Comparison of ENCODE assay signal across 45 mouse cellular contexts in the genomic region with DNA sequence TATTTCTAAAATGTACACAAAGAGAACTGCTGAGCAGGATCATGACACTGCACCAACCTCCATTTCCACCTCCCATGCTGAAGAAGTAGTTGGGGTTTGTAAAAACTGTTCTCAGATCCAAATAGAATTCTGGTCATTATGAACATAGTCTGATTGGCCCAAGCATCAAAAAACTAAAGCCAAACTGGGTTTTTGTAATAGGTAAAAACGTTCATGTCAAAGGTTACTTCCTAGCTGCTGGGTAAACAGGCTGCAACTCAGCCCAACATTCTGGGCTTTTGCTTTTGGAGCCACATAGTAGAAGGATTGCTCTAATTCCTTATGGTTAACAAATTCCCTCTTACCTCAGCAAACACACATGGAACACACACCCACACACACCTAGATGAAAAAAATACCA. TPM values are rescaled to one million over a fixed set of nuclear protein-coding genes. Genes with fewer than 3 reads are reported as not detected.
"Had no signal": no experiment of that assay in that cellular context is flagged by ENCODE, and none has a peak within 500 bp of the region (broad histone marks: within the 10 kb centered on the region; RNA-seq: fewer than 3 reads in every experiment).

No protein-coding gene starts in this region.

- H3K9me3 ChIP-seq: heart, embryonic 10.5 days; hindbrain, embryonic 10.5 days; hindbrain, embryonic 15.5 days; intestine, embryonic 15.5 days; kidney, embryonic 15.5 days had no signal

- H3K27me3 ChIP-seq: heart, embryonic 12.5 days; heart, embryonic 13.5 days; heart, embryonic 15.5 days; hindbrain, embryonic 12.5 days; hindbrain, embryonic 13.5 days; hindbrain, embryonic 15.5 days; intestine, embryonic 15.5 days; kidney, embryonic 15.5 days had no signal

- H3K36me3 ChIP-seq: heart, embryonic 10.5 days; heart, embryonic 12.5 days; heart, embryonic 13.5 days; heart, embryonic 15.5 days; hindbrain, embryonic 10.5 days; hindbrain, embryonic 12.5 days; hindbrain, embryonic 13.5 days; hindbrain, embryonic 15.5 days; intestine, embryonic 15.5 days; kidney, embryonic 15.5 days had no signal

- H3K4me2 ChIP-seq: heart, embryonic 11.5 days; heart, embryonic 12.5 days; heart, embryonic 13.5 days; heart, embryonic 15.5 days; hindbrain, embryonic 12.5 days; hindbrain, embryonic 13.5 days; hindbrain, embryonic 14.5 days; hindbrain, embryonic 15.5 days; intestine, embryonic 15.5 days; kidney, embryonic 15.5 days had no signal

- ATAC-seq: hindbrain, embryonic 16.5 days; hindbrain, postnatal 0 days; inflammation-experienced regulatory T-cells, adult 6 months; intestine, embryonic 15.5 days; intestine, embryonic 16.5 days; intestine, postnatal 0 days had no signal

- DNase-seq: heart, postnatal 10 days; heart, postnatal 14 days; heart, postnatal 36 days; heart, postnatal 4 days; kidney, adult 18-20 months; kidney, postnatal 10 days; kidney, postnatal 14 days; kidney, postnatal 25 days; kidney, postnatal 4 days; layer of hippocampus, adult 9-11 months; layer of hippocampus, postnatal 36 days had no signal

- H3K4me3 ChIP-seq: heart, embryonic 10.5 days; heart, embryonic 12.5 days; heart, embryonic 13.5 days; heart, embryonic 15.5 days; hindbrain, embryonic 10.5 days; hindbrain, embryonic 12.5 days; hindbrain, embryonic 13.5 days; hindbrain, embryonic 15.5 days; intestine, embryonic 15.5 days; kidney, embryonic 15.5 days; layer of hippocampus, adult 2 months had no signal

- H3K27ac ChIP-seq: heart, embryonic 10.5 days; heart, embryonic 13.5 days; heart, embryonic 15.5 days; hindbrain, embryonic 10.5 days; hindbrain, embryonic 12.5 days; hindbrain, embryonic 13.5 days; hindbrain, embryonic 14.5 days; hindbrain, embryonic 15.5 days; hindbrain, postnatal 0 days; intestine, embryonic 15.5 days; kidney, embryonic 15.5 days; kidney, postnatal 0 days; layer of hippocampus, adult 2 months had no signal

- H3K9ac ChIP-seq: heart, embryonic 12.5 days; heart, embryonic 13.5 days; heart, embryonic 15.5 days; hindbrain, embryonic 12.5 days; hindbrain, embryonic 13.5 days; hindbrain, embryonic 14.5 days; hindbrain, embryonic 15.5 days; intestine, embryonic 15.5 days; kidney, embryonic 15.5 days had no signal

- H3K4me1 ChIP-seq: heart, embryonic 10.5 days; heart, embryonic 12.5 days; heart, embryonic 13.5 days; heart, embryonic 15.5 days; hindbrain, embryonic 10.5 days; hindbrain, embryonic 12.5 days; hindbrain, embryonic 13.5 days; hindbrain, embryonic 15.5 days; intestine, embryonic 15.5 days; kidney, embryonic 15.5 days had no signal

RNA-seq across cellular contexts. Expression of gene Cyp2d40, which starts 15.8 kb away (rescaled TPM):
- total RNA-seq: heart, adult 8-10 months; heart, postnatal 10 days; heart, postnatal 14 days; heart, postnatal 25 days; heart, postnatal 36 days; heart, postnatal 4 days; hematopoietic stem cell, adult 5-6 weeks; hindbrain, postnatal 0 days; layer of hippocampus, adult 18-20 months; layer of hippocampus, adult 2 months; layer of hippocampus, adult 8-10 months; layer of hippocampus, postnatal 10 days; layer of hippocampus, postnatal 14 days; layer of hippocampus, postnatal 25 days; layer of hippocampus, postnatal 36 days had no signal
- polyA plus RNA-seq: heart, embryonic 10.5 days; heart, embryonic 11.5 days; heart, embryonic 12.5 days; heart, embryonic 13.5 days; heart, embryonic 14.5 days; heart, embryonic 15.5 days; heart, embryonic 16.5 days; heart, postnatal 0 days; hindbrain, embryonic 10.5 days; hindbrain, embryonic 11.5 days; hindbrain, embryonic 12.5 days; hindbrain, embryonic 13.5 days; hindbrain, embryonic 14.5 days; hindbrain, embryonic 15.5 days; hindbrain, embryonic 16.5 days; hindbrain, postnatal 0 days; inflammation-experienced regulatory T-cells, adult 6 months; intestine, embryonic 14.5 days; intestine, embryonic 15.5 days; intestine, postnatal 0 days; kidney, embryonic 14.5 days; kidney, embryonic 15.5 days; kidney, embryonic 16.5 days; kidney, postnatal 0 days had no signal

RNA-seq across cellular contexts. Expression of gene Cyp2d26, which starts 46.0 kb away (rescaled TPM):
- total RNA-seq: heart, adult 8-10 months; heart, postnatal 10 days; heart, postnatal 14 days; heart, postnatal 25 days; heart, postnatal 36 days; heart, postnatal 4 days; hematopoietic stem cell, adult 5-6 weeks; hindbrain, postnatal 0 days; layer of hippocampus, adult 2 months; layer of hippocampus, adult 8-10 months; layer of hippocampus, postnatal 14 days; layer of hippocampus, postnatal 25 days; layer of hippocampus, postnatal 36 days had no signal
- polyA plus RNA-seq: heart, embryonic 11.5 days; heart, embryonic 12.5 days; heart, embryonic 13.5 days; heart, embryonic 14.5 days; heart, postnatal 0 days; hindbrain, embryonic 10.5 days; hindbrain, embryonic 11.5 days; hindbrain, embryonic 12.5 days; hindbrain, embryonic 13.5 days; hindbrain, embryonic 14.5 days; hindbrain, embryonic 15.5 days; hindbrain, embryonic 16.5 days; hindbrain, postnatal 0 days had no signal
